Mouse (Mus musculus) layer of hippocampus, postnatal 10 days (tissue): Measurements from ENCODE around the gene Kcnj1. TPM values are rescaled to one million over a fixed set of nuclear protein-coding genes. Genes with fewer than 3 reads are reported as not detected.
A peak's percentile ranks its signal among the peaks of the same experiment; 100 is the strongest.

Experiments
- DNase-seq, 2 experiments: peaks; one replicate each; pipeline ENCODE4 v3.0.0; 2021; ENCODE audit warnings: low spot score in 2 of 2
- total RNA-seq, 2 experiments: library from RNA; stranded (reverse); gene quantifications; 2 replicates each; pipeline ENCODE4 v1.2.3; 2021

Kcnj1 gene
- total RNA-seq, 2 experiments from 2014 or later: not detected

- no peak for DNase-seq
These were observed 20.4 kb downstream of the Kcnj1 start for GRCm38 (mm10) chr9:32392716-32393115.

DNA sequence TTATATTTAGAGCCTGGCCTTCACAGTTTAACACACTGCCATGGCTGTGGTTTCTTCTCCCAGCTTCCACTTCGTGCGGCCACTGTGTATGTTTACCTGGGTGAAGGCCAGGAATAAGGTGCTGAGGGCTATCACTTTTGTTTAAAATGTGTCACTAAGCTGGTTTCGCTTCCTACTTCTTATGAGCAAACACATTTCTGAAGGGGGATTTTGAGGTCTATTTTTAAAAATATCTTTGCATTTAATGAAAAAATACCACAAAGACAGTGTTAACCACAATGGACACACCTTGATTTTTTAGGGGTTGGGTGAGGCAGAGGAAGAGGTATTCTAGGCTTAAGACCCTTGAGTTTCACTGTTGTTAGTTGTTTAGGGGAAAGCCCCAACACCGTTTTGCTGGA, 22.5 kb downstream of the Kcnj1 start:
- DNase-seq: no peak

DNA sequence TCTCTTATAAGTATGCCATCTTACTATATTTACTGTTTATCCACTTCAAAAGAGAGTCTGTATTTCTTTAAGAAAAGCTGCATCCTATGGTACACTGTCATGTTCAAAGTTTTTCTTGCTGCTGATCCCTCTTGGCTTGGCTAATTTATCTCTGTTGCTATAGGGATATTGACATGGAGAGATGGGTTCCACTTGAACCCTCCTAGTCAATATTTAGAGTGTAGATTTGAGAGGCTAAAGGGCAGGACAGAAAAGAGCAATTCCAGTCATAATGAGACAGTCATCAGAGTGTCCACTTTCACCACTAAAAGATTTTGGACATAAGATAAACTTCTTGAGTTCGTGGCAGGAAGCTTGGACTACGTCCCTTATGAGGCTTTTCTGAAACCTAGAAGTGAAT, 27.9 kb downstream of the Kcnj1 start:
- no peak for DNase-seq

- no peak for DNase-seq
These were observed 28.4 kb downstream of the Kcnj1 start for GRCm38 (mm10) chr9:32400662-32401161.

- peak; percentile 75 to 77 for DNase-seq
These were observed 33.1 kb downstream of the Kcnj1 start for GRCm38 (mm10) chr9:32405191-32405925.

- DNase-seq: no peak
These were observed 36.4 kb downstream of the Kcnj1 start for GRCm38 (mm10) chr9:32408730-32409059.

DNA sequence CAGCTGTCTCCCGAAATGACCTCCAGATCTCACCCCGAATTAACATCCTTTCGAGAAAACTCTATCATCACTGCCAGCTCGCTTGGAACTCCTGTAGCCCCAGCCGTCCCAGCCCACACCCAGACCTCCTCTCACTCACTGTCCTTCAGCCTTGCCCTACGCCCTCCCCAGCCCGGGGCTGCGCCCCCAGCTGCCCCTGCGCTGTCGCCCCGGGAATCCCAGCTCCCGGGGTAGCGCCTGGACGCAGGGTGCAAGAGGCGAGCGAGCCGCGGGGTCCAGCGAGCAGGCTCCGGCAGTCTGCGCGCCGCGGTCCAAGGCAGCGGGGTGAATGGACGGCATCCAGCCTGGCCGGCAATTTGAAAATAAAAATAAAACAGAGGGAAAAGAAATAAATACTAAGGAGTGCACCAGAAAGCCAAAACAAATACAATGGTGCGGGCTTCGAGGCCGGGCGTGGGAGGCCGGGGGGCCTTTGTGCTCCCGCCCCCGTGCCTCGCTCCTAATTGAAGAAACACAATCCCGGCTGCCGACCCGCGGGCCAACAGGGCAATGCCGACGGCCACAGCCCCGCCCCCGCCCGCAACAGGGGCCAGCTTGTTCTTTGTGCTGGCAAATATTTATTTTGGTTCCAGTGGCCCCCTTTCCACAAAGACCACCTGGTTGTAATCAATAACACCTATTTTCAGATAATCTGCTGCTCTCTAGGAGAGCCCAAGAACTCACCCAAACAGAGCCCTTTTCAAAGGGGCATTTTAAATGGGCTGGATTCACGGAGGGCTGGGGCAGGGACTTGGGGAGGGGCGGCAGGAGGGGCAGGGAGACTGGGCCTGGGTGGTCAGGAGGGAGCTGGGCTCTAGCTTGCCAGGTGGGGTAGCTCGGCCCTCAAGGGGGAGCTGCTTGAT, 37.0 kb downstream of the Kcnj1 start:
- DNase-seq: peak in 1 of 2 experiments; percentile 24

DNA sequence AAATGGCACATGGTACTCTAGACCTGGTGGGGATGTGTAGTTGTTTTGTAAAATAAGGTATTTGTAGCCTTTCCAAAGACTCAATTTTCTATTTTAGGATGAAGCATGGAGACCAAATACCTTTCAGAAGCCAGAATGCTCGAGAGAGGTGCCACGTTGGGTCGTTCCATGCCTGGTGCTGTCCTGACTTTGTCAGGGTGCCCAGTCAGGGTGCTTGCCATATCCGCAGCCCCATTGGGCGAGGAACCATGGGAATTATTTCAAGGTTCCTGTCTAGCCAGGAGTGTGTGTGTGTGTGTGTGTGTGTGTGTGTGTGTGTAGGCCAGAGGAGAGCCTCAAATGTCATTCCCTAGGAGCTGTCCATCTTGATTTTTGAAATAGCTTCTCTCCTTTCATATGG, 38.4 kb downstream of the Kcnj1 start:
- DNase-seq: no peak

GRCm38 (mm10) chr9:32411507-32411906, 39.2 kb downstream of the Kcnj1 start:
- DNase-seq: no peak

- DNase-seq: no peak
These were observed 40.7 kb downstream of the Kcnj1 start for GRCm38 (mm10) chr9:32412836-32413580.

- no peak for DNase-seq
These were observed 42.7 kb downstream of the Kcnj1 start for GRCm38 (mm10) chr9:32414956-32415355.

- no peak for DNase-seq
These were observed 43.7 kb downstream of the Kcnj1 start for GRCm38 (mm10) chr9:32415952-32416351.

DNA sequence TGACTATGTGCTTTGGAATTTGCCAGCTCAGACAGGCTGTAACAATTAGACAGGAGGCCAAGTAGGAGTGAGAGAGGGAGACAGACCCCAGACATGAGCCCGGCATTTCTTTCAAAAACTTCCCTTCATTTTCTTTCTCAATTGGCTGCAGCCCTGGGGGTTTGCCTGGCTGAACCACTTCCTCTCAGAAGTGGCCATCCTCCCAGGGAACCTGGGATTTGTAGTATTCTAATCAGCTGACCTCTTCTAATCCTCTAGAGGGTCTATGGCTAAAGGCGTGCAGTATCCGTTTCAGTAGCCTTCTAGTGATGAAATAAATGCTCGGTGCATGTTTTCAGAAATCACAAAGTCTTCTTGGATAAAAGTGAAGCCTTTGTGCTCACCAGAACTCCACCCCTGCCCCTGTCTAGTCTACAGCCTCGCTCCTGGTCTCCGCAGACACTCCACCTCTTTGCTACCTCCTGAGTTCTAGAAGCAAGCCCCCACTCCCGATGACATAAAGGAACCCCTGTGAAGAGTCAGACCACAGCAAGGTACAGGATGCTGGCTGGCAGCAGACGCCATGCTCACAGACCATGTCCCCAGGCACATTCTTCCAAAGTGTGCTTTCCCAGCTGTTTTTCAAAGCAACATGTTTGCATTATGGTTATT, 45.3 kb downstream of the Kcnj1 start:
- no peak for DNase-seq

DNA sequence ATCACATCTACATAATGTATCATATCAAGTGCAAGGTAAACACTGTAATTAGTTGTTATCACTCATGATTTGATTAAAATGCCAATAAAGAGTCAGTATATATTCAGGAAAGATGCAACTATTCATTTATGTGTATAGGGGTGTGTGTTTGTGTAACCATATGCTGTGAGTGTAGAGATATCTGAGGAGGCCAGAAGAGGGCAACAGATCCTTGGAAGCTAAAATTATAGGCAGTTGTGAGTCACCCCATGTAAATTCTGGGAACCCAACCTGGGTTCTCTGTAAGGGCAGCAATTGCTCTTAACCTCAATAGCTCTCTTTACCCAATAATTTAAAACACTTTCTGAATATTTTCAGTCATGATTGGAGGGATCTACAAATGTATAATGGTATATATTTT, 48.4 kb downstream of the Kcnj1 start:
- no peak for DNase-seq

- no peak for DNase-seq
These were observed 53.0 kb downstream of the Kcnj1 start for GRCm38 (mm10) chr9:32425321-32425720.

- DNase-seq: no peak
These were observed 58.8 kb downstream of the Kcnj1 start for GRCm38 (mm10) chr9:32431061-32431460.

GRCm38 (mm10) chr9:32434241-32435213, 62.2 kb downstream of the Kcnj1 start:
- DNase-seq: peak; percentile 26 to 41

- no peak for DNase-seq
These were observed 70.8 kb downstream of the Kcnj1 start for GRCm38 (mm10) chr9:32443115-32443514.

DNA sequence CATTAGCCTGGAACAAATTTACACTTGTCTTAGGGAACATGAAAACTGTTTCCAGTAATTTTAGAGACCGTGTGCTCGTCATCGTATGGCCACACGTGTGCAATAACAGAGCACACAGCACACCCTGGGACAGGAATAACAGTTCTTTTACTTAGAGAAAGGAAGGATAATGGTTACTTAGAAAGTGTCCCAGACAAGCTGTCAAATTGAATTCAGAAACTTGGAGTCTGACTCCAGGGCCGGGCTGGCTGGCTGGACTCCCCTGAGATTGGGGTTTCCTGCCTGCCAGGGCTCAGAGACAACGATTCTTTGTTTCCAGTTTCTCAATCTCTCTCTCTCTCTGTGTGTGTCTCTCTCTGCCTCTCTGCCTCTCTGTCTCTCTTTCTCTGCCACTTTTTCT, 71.5 kb downstream of the Kcnj1 start:
- DNase-seq: no peak
